Mouse (Mus musculus): Measurements from ENCODE around the gene Fam90a1a. TPM values are rescaled to one million over a fixed set of nuclear protein-coding genes. Genes with fewer than 3 reads are reported as not detected.

The Fam90a1a gene
- polyA plus RNA-seq, 1 experiment from 2014 or later, result not detected

Other genes with a start within 250 kb of the Fam90a1a start
- gene Defa24, start 224.2 kb upstream of the Fam90a1a start, polyA plus RNA-seq (2016; fragmentation: Nextera tagmentation; extraction: Ambion mirVana), result not detected in 2 replicates
- gene Defb50, start 135.2 kb upstream of the Fam90a1a start, polyA plus RNA-seq (2016; fragmentation: Nextera tagmentation; extraction: Ambion mirVana), result not detected in 2 replicates
- not detected in 2 replicates for gene Defb2, start 118.8 kb upstream of the Fam90a1a start, polyA plus RNA-seq (2016; fragmentation: Nextera tagmentation; extraction: Ambion mirVana)
- not detected in 2 replicates for gene Defb10, start 99.8 kb upstream of the Fam90a1a start, polyA plus RNA-seq (2016; fragmentation: Nextera tagmentation; extraction: Ambion mirVana)
- gene Defb9, start 73.3 kb upstream of the Fam90a1a start, polyA plus RNA-seq (2016; fragmentation: Nextera tagmentation; extraction: Ambion mirVana), result not detected in 2 replicates
- gene Defb11, start 52.3 kb upstream of the Fam90a1a start, polyA plus RNA-seq (2016; fragmentation: Nextera tagmentation; extraction: Ambion mirVana), result not detected in 2 replicates
- gene Defb15, start 26.0 kb upstream of the Fam90a1a start, polyA plus RNA-seq (2016; fragmentation: Nextera tagmentation; extraction: Ambion mirVana), result not detected in 2 replicates
- not detected in 2 replicates for gene Defb35, start 20.4 kb upstream of the Fam90a1a start, polyA plus RNA-seq (2016; fragmentation: Nextera tagmentation; extraction: Ambion mirVana)
- gene Defb13, start 12.0 kb upstream of the Fam90a1a start, polyA plus RNA-seq (2016; fragmentation: Nextera tagmentation; extraction: Ambion mirVana), result not detected in 2 replicates
- gene Ccdc70, start 11.1 kb downstream of the Fam90a1a start, polyA plus RNA-seq (2016; fragmentation: Nextera tagmentation; extraction: Ambion mirVana), result not detected in 2 replicates
- gene Atp7b, start 101.6 kb downstream of the Fam90a1a start, polyA plus RNA-seq (2016; fragmentation: Nextera tagmentation; extraction: Ambion mirVana), result 2.4 and 2.9 TPM in 2 replicates
- gene Alg11, start 102.0 kb downstream of the Fam90a1a start, polyA plus RNA-seq (2016; fragmentation: Nextera tagmentation; extraction: Ambion mirVana), result 27.9 and 29.1 TPM in 2 replicates
- 0.11 TPM in 1 of 2 replicates, not detected in the other for gene Nek5, start 166.3 kb downstream of the Fam90a1a start, polyA plus RNA-seq (2016; fragmentation: Nextera tagmentation; extraction: Ambion mirVana)
- 4.7 and 5.0 TPM in 2 replicates for gene Nek3, start 207.7 kb downstream of the Fam90a1a start, polyA plus RNA-seq (2016; fragmentation: Nextera tagmentation; extraction: Ambion mirVana)
- 33.0 and 35.9 TPM in 2 replicates for gene Ckap2, start 227.1 kb downstream of the Fam90a1a start, polyA plus RNA-seq (2016; fragmentation: Nextera tagmentation; extraction: Ambion mirVana)
- gene Vps36, start 234.1 kb downstream of the Fam90a1a start, polyA plus RNA-seq (2016; fragmentation: Nextera tagmentation; extraction: Ambion mirVana), result 23.8 and 24.2 TPM in 2 replicates